Mouse (Mus musculus): ENCODE measurements around the gene Gm27027.

- no peak for TF ChIP-seq EP300 (IDR thresholded peaks at IDR 0.05)
- no peak for TF ChIP-seq CTCF (IDR thresholded peaks at IDR 0.05)
Observed at GRCm38 (mm10) chr2:93961716-93962115, 34.4 kb downstream of the Gm27027 start.
